Mouse (Mus musculus) thymus, postnatal 0 days (tissue): Measurements from ENCODE around the gene Hadha. TPM values are rescaled to one million over a fixed set of nuclear protein-coding genes. Genes with fewer than 3 reads are reported as not detected.

Source experiments
- DNase-seq: peaks from one replicate; pipeline ENCODE4 v3.0.0-alpha.2; 2015; ENCODE audit warnings: low spot score
- polyA plus RNA-seq: library from polyadenylated mRNA; unstranded; fragments of >200 nt; fragmentation: Nextera tagmentation; extraction: Ambion mirVana; gene quantifications from 2 replicates; pipeline ENCODE4 v1.2.1, GENCODE M21; 2015

The Hadha gene
- polyA plus RNA-seq, 1 experiment from 2014 or later = 111 TPM

DNA sequence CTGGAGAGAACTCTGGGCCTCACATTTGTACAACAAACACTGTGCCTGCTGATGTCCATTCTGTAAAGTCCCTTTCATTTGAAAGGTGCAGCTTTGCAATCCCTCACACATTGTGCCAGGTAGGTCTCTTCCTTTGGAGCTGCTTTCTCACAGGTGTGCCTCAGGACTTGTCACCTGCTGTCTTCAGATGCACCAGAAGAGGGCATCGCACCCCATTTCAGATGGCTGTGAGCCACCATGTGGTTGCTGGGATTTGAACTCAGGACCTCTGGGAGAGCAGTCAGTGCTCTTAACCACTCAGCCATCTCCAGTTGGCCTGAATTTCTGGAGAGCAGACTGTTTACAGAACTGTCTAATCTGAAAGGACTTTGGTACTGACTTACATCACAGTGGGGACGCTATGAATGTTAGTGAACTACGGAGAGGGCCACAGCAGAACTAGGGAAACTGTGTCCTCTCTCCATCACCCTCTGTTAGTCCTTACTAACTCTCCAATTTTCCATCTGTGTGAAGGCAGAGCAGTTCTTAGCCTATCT, 42.4 kb downstream of the Hadha start:
- no peak for DNase-seq

DNA sequence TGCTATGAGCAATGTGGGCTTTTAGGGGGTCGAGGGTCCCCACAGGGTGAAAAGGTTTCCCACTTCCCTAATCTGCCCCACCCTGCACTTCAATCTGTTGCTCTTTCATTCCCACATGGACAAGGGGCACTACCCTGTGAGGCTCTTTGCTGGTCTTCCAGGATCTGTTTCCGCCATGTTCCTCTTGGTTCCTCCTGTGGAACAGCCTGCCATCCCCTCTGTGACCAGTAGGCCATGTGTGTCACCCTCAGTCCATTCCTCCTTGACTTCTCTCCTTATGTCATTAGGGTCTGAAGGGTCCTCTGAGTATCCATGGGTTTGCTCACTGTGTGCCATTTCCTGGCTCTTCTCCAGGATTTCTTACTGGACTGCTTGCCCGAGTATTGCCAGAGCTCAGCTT, 43.2 kb downstream of the Hadha start:
- no peak for DNase-seq

- no peak for DNase-seq
Measured at GRCm38 (mm10) chr5:30111126-30111525, 43.8 kb downstream of the Hadha start.

GRCm38 (mm10) chr5:30110371-30111060, 44.4 kb downstream of the Hadha start:
- no peak for DNase-seq

- no peak for DNase-seq
Measured at GRCm38 (mm10) chr5:30109899-30110298, 45.1 kb downstream of the Hadha start.

DNA sequence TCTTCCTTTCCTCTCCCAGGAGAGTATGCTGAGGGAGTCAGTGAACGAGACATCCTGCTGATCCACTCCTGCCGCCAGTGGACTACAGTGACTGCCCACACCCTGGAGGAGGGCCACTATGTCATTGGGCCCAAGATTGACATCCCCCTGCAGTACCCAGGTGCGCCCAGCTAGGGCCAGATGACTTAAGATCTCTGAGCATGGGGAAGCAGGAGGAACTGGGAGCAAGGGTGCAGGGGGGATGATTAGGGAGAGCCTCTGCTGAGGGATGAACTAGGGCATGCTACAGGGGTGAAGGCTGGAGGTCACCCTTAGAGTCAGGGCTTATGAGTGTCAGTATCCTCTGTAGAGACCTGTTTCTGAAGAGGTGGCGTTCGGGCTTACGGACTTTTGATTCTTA, 46.7 kb downstream of the Hadha start:
- DNase-seq = no peak

GRCm38 (mm10) chr5:30107611-30108041, 47.3 kb downstream of the Hadha start:
- no peak for DNase-seq

DNA sequence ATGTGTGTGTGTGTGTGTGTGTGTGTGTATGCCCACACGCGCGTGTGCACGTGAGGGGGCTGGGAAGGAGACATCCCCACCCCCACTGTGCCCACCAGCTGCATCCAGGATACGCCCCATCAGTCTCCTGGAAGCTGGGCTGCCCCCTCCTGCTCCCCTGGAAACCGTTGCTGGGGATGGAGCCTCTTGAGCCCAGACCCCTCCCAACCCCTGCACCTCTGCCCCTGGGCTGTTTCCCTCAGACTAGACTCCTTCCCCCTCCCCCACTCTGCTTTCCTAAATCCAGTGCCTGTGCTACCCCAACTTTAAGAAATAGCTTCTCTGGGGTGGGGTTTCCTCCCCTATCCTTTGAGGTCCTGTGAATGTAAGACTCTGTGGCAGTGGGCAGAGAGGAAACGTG, 47.8 kb downstream of the Hadha start:
- no peak for DNase-seq

DNA sequence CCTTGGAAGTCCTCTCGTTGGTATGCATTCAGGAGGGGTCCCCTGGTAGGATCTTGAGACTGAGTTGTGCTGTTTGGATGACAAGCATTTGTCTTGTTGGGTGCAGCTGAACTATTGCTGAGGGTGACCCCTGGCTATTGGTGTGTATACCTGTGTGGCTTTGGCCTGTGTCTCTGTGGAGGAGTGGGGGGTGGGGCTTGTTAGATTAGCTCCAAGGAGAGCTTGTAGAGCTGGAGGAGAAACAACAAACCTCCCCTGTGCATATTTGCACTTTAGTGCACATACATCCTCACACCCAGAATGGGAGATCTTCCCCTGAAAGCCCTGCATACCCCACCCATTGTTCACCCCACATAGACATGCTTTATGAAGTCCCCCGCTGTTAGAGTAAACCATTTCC, 48.2 kb downstream of the Hadha start:
- DNase-seq = no peak

DNA sequence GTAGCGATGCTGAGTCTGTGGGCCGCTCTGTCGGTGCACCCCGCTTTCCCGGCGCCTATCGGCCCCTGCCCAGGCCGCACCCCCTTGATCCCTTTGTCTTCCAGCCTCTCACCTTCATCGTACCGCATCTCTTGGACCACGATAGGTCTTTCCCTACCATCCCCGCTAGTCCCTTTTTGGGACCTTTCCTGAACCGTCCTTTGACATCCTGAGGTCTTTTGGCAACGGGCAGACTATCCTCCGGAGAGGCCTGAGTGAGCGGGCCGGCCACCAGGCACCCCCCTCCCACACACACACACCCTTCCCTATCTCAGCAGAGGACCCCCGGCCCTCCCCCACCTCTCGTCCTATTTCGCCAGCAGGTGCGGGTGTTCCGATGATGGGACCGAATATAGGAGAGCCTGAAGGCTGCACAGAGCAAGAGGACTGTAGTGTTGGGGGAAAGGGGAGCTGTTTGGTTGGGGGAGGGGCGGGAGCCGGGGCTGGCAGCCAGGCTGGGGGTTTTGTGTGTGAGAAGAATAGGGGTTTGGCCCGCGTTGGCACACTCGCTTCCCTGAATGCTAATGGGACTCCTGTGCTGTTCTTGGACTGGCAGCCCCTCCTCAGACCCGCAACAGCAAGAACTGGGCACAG, 49.2 kb downstream of the Hadha start, which contains the start of gene 3110082J24Rik:
TSS of gene 3110082J24Rik (minus strand) at position 419 of the 633 bp plus-strand sequence.
- DNase-seq = no peak

DNA sequence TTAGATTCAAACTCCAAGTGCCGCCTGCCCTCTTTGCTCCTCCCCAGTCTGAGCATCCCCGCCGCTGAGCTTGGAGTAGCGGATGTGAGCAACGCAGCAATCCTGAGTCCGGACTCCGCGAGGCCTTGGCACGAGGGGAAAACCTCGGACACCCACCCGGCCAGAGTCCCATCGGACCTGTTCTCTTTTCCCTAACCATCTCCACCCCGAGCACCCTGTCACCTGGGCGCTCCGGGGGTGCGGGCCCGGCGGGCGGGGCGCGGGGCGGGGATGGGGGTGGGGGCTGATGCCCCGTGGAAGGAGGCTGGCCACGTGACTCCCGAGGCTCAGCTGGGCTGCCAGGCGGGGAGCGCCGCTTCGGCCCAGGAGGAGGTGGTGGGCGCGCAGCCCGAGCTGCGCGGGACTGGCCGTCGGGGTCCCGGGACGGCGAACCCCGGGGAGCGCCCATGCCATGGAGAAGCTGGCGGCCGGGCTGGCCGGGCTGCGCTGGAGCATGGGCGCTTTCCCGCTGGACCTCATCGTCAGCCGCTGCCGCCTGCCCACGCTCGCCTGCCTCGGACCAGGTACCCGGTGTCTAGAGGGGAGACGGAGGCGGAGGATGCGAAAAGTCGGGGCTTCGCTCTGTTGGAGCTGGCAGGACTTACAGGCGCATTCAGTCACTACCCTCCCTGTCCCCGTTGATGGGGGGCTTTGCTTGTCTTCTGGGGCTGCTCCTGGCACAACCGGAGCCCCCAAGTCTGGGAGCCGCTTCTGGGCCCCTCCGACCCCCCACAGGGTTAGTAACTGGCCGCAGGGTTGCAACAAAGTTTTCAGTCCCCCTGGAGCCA, 49.9 kb downstream of the Hadha start, which contains the start of gene Garem2:
TSS of gene Garem2 (plus strand) at position 321 of the 827 bp plus-strand sequence.
- no peak for DNase-seq

DNA sequence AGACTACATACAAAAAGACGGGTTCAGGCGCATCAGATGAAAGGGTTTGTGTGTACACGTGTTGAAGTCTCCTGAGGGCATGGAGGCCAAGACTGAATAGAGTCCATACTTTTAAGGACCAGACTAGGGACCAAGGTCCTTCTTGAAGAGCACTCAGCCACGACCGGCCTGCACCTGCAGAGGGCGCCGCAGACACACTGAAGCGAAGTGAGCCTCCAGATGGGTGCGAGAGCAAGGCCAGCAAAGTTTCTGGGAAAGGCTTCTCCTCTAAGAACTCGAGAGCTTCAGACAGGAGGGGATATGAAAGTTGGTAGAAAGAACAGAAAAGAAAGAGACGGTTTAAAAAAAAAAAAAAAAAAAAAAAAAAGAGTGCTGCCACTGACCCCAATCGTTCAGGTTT, 50.6 kb downstream of the Hadha start:
- peak; percentile 42 for DNase-seq

DNA sequence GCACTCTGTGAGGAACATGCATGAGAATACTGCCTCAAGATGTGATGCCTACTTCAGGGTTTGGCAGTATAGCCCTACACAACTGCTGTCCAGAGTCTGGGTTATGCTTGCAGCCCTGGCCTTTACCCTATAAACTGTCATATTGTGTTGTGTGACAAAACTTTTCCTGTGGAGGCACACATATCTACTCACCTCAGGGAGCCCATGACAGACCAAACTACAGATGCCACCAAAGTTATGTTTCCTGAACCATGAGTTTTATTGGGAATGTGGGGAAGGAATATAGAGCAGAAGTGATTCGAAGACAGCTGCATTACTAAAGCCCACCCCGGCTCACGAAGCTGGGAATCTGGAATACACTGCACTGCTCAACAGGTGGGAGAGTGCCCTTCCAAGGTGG, 51.6 kb downstream of the Hadha start:
- DNase-seq = no peak

GRCm38 (mm10) chr5:30098260-30098659, 56.7 kb downstream of the Hadha start:
- DNase-seq = no peak

DNA sequence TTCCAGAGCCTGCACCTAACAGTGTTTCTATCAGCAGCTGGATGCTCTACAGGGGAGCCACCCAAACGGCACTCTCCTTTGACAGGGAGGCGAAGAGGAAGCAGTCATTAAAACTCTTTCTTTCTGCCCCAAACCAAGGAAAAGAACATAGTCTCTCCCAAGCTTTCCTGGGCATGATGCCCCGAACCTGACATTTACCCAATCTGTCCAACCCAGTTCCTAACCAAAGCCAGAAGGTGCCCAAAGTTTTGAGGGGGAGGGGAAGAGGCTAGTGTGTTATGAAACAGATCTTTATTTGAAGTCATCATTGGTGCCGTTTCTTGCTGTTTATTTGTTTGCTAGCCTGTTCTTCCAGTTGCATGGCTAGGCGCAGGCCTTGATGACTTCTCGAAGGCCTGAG, 59.2 kb downstream of the Hadha start:
- no peak for DNase-seq

- DNase-seq = no peak
Measured at GRCm38 (mm10) chr5:30094399-30094798, 60.6 kb downstream of the Hadha start.

DNA sequence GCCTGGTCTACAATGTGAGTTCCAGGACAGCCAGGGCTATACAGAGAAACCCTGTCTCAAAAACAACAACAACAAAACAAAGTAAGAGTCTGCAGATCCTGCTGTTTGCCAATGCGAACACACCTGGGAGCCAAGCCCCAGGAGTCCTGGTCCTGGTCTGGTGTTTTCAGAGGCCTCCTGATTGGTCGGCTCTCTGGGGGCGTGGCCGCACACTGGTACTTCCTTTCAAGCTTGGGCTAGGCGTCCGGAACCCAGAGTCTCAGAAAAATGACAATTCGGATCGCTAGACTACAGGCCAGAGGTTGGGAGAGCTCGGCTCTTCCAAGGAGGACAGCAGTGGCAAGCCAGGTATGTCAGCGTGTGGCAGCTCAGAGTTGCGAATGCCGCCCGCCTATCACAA, 62.3 kb downstream of the Hadha start:
- DNase-seq = no peak

DNA sequence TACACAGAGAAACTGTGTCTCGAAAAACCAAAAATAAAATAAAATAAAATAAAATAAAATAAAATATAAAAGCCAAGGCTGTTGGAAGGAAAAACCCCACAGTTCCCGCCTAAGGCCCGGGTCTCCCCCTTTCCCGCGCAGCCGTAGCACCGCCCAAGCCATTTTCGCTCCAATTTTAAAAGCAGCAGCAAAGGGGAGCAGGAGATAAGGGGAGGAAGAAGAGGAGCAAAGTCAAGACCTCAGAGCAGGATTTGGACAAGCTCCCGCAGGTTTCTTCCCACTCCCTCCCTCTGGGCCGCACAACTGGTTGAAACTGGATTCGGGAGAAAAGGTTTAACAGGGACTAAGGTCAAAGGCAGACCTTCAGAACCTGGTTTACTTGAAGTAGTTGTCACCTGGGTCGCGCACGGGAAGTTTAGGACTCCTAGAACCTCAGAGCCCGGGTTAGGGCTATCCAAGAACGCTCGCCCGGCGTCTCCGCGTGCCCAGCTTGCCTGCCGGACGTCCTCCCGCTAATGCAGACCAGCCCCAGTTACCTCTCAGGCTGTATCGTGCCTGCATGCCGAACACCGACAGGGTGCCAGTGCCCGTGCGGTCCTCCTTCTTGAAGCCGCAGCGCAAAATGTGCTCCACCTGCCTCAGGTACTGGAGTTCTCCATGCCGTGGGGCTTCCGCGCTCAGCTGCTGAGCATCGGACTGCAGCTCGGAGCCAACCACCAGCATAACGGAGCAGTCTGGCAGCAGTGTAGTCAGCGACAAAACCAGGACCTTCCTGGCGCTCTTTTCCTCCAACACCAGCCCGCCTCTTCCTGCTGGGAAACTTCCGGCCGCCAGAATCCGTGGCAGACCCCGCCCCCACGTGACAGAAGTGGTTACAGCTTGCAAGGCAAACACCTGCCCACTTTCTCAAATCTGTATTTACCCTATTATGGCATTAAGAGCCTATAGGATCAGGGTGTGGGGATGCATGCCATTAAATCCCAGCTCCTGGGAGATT, 81.8 kb downstream of the Hadha start, which contains the start of gene Tyms:
TSS of gene Tyms (minus strand) at position 793 of the 997 bp plus-strand sequence.
- peak; percentile 73 for DNase-seq

DNA sequence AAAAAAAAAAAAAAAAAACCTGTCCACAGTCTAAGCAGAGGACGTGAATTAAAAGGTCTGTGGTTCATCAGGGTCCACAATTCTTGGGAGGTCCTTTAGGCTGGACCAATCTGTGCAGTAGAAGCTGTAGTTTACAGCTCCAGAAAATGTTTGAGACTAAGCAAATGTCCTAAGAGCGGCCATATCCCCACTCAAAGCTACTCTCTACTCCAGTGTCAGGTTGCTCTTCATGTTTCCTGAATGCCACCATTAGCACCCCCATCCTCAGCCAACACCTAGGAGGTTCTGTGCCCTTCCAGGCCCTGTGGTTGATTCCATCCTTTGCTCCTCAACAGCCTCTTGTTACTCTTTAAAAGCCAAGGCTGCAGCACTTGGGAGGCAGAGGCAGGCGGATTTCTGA, 82.6 kb downstream of the Hadha start:
- DNase-seq = no peak

DNA sequence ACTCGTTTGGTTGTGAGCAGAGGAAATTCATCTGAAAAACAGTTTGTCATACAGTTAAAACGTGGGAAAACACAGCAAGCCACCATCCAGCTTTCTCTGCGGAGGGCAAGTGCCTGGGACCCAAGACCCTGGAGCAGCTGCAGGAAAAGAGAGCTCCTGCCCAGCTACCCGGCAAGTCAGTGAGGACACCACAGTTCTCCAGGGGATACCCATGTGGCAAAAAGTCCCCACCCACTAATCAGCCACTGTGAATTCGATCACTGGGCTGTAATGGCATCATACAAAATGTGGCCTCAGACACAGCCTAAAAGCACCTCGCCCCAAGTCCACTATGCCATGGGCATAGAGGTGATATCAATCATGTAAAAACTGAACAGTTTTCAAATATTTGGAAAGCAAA, 83.3 kb downstream of the Hadha start:
- DNase-seq = no peak
